Mouse (Mus musculus) forebrain, embryonic 13.5 days (tissue): ENCODE measurements around the gene Top2a. TPM values are rescaled to one million over a fixed set of nuclear protein-coding genes. Genes with fewer than 3 reads are reported as not detected.

Experiments used
- ATAC-seq: fragments of 200-750 bp; cut with Nextera tagmentation; 2 replicates; pipeline ENCODE4 v1.8.0; 2017
- H3K27ac ChIP-seq: fragments of 300-500 bp; sonication (generic); 2 replicates; pipeline ENCODE4 v1.5.1; 2015; ENCODE audit warnings: inconsistent platforms, mild to moderate bottlenecking, moderate library complexity
- H3K27me3 ChIP-seq: fragments of 300-500 bp; sonication (generic); 2 replicates; pipeline ENCODE4 v1.6.1; 2015; ENCODE audit warnings: mild to moderate bottlenecking, inconsistent platforms
- H3K36me3 ChIP-seq: fragments of 300-500 bp; sonication (generic); 2 replicates; pipeline ENCODE4 v1.6.1; 2015; ENCODE audit warnings: mild to moderate bottlenecking, inconsistent platforms; ENCODE audit not compliant: poor library complexity, severe bottlenecking
- H3K4me1 ChIP-seq: fragments of 300-500 bp; sonication (generic); 2 replicates; pipeline ENCODE4 v1.6.1; 2015; ENCODE audit warnings: inconsistent platforms
- H3K4me2 ChIP-seq: fragments of 300-500 bp; sonication (generic); 2 replicates; pipeline ENCODE4 v1.6.1; 2015; ENCODE audit warnings: inconsistent platforms, mild to moderate bottlenecking, moderate library complexity
- H3K4me3 ChIP-seq: fragments of 300-500 bp; sonication (generic); 2 replicates; pipeline ENCODE4 v1.5.1; 2015; ENCODE audit warnings: mild to moderate bottlenecking, inconsistent platforms
- H3K9ac ChIP-seq: fragments of 300-500 bp; sonication (generic); 2 replicates; pipeline ENCODE4 v1.6.1; 2015; ENCODE audit warnings: mild to moderate bottlenecking, inconsistent platforms
- H3K9me3 ChIP-seq: fragments of 300-500 bp; sonication (generic); replicated peaks from 2 replicates; pipeline ENCODE4 v1.6.1; 2016; ENCODE audit warnings: inconsistent platforms
- WGBS: fragments of 180-500 bp; shearing (Covaris S2); methylation state at CpG from one replicate; pipeline ENCODE4 v1.1.7; 2015; 5-methylcytosine and 5-hydroxymethylcytosine counted together
- polyA plus RNA-seq: library from polyadenylated mRNA; unstranded; fragments of >200 nt; fragmentation: Nextera tagmentation; extraction: Ambion mirVana; gene quantifications from 2 replicates; pipeline ENCODE4 v1.2.1, GENCODE M21; 2015

The Top2a gene
- polyA plus RNA-seq, 1 experiment from 2014 or later, result 284 TPM

DNA sequence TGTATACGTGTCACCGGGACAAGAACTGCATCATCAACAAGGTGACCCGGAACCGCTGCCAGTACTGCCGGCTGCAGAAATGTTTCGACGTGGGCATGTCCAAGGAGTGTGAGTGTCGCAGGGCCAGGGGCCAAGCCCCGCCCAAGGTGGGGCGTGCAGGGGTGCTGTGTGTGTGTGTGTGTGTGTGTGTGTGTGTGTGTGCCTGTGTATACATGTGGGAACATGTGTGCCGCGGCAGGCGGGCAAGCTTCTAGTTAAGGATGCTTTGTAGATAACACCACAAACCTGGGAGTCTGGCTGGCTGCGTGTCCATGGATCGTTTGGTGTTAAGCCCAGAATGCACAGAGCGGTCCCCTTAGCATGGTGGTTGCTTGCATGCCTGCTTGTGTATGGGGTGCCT is 55.9 kb downstream of the Top2a start:
- Histone ChIP-seq H3K27me3 (peaks cover under 1% of the 10 kb centered on the region), H3K4me1 (peaks cover 87% of the 10 kb centered on the region), H3K9ac (peak overlapping the region; percentile 47), H3K27ac (peak overlapping the region; percentile 96), H3K36me3 (peaks cover 15% of the 10 kb centered on the region), H3K4me3 (no peak overlapping the region), H3K9me3 (no peaks in the 10 kb centered on the region), H3K4me2 (peak overlapping the region; percentile 55; the same call in 1 of the 2 replicates)
- 71% methylated on average over 16 of the region's 16 CpGs for WGBS
- ATAC-seq, result no peak

DNA sequence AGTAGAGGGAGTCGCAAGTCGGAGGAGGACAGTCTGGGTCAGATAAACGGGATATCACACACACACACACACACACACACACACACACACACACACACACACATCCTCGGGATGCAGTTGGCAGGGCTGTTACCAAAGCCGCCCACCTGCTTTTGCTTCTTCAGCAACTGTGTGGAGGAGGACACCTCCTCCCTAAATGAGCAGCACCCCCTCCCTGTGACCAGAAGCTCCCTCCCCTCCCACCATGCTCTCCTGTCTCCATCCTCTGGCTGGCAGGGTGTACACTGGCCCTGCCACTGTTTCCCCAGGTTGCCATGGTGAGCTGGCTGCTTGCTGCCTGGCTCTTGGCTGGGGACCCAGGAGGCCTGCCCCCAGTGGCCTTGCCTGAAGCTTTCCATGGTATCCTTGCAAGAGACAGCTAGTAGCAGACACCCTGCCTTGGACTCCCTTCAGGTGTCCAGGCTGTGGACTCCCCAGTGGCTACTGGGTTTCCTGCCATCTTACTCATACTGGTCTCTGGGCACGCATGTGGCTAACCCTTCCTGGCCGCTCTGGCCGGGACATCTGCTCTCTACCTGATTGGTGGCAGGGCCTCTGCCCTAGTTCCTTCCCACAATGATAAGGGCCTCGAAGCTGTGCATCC is 57.4 kb downstream of the Top2a start:
- Histone ChIP-seq H3K9me3 (no peaks in the 10 kb centered on the region), H3K36me3 (peaks cover 6% of the 10 kb centered on the region; the same call in 1 of the 2 replicates), H3K4me1 (peaks cover 100% of the 10 kb centered on the region), H3K27me3 (peaks cover 15% of the 10 kb centered on the region), H3K27ac (peak overlapping the region; percentile 37; the same call in 1 of the 2 replicates), H3K4me2 (peak overlapping the region; percentile 93), H3K4me3 (no peak overlapping the region), H3K9ac (peak overlapping the region; percentile 43)
- WGBS, result 33% methylated on average over 9 of the region's 9 CpGs
- no peak for ATAC-seq

DNA sequence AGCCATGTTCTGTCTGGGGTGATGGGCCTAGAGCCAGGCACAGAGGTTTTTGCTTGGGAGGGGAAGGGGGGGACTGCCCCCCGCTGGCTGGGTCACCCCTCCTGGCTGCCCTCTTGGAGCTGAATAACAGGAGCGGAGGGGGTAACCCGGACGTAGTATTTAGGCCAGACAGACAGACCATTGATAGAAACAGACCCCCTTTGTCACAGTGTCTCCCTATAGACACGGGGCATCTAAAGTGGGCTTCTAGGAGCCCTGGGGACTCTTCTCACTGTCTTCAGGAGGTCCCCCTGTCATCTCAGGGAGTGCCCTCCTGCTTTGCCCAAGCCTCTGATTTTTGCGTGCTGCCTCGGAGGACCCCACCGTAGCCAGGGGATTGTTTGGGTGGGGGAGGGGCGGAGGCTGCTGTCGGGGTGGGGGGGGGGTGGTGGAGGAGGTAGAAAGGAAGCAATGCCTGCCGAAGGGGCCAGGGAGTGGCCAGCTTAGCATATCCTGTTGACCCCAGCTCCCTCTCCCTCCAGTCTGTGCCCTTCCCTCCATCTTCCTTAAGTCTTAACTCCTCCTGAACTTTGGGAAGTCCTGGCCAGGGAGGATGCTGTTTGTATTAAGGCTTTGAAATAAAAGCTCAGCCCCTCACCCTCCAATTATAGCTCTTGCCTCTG is 58.4 kb downstream of the Top2a start:
- no peak for ATAC-seq
- Histone ChIP-seq H3K4me3 (no peak overlapping the region), H3K27me3 (peaks cover 26% of the 10 kb centered on the region), H3K9me3 (no peaks in the 10 kb centered on the region), H3K36me3 (peaks cover 4% of the 10 kb centered on the region; the same call in 1 of the 2 replicates), H3K4me2 (peak overlapping the region; percentile 93), H3K27ac (peak overlapping the region; percentile 25; the same call in 1 of the 2 replicates), H3K9ac (peak overlapping the region; percentile 55), H3K4me1 (peaks cover 100% of the 10 kb centered on the region)
- 8% methylated on average over 11 of the region's 11 CpGs for WGBS

DNA sequence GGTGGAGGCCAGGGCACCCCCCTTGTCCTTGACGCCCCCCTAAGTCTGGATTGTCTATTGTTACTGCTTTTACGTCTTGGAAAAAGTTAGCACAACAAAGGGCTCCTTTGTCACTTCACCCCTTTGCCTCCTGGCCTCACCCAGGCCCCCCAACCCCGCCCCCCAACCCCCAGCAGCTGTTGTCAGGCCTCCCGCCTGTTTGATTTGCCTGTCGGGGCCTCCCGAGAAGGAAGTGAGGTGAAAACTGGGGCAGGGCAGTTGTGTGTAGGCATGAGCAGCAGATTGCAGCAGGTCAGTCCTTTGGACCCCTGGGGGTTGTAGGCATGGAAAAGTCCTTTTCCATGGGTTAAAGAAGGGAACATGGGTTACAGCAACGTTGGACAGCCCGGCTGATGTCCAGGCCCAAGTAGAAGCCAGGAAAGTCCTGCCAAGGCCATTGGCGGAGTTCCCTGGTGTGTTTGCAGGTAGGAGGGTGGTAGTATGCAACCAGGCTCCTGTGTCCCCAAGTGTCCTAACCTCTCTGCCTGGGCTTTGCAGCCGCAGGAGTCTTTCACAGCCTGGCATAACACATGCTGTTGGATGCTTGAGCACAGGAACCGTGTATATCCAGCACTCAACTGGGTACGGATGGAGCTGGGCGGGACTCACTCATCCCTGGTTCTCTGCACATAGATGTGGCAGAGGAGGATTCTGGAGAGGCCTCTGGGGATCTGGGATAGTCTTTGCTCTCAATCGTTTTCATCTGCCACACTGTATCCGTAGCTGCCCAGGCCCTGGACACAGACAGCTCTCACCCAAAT is 59.2 kb downstream of the Top2a start:
- H3K4me3 ChIP-seq, result 0 out of 2 replicates have a peak overlapping the region, but pooled peaks have one; percentile 66

DNA sequence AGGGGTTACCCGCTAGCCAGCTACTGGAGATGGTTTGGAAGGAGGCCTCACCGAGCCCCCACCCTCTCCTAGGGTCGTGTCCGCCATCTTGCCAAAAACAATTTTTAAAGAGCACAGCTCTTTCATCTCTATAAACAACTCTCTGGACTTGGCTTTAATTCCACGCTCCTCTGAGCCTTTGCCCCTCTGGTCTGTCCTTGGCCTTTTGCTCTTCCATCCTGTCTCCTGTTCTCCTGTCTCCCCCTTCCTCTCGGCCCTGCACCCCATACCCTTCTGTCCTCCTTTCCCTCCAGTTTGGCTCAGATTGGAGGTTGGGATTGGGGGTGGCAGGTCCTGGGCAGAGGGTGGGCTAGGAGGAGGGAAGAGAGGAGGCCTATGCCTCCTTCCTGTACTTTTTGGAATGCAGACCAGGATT is 59.8 kb downstream of the Top2a start:
- Histone ChIP-seq H3K27ac (peak overlapping the region; percentile 74), H3K4me1 (peaks cover 100% of the 10 kb centered on the region), H3K9me3 (no peaks in the 10 kb centered on the region), H3K4me2 (peak overlapping the region; percentile 93), H3K9ac (peak overlapping the region; percentile 48), H3K36me3 (no peaks in the 10 kb centered on the region), H3K4me3 (peak overlapping the region; percentile 66), H3K27me3 (peaks cover 27% of the 10 kb centered on the region)
- 22% methylated on average over 5 of the region's 6 CpGs for WGBS
- no peak for ATAC-seq

More for the DNA sequence above, 59.2 kb downstream of the Top2a start:
- 22% methylated on average over 15 of the region's 15 CpGs for WGBS
- ATAC-seq, result no peak
- Histone ChIP-seq H3K27me3 (peaks cover 27% of the 10 kb centered on the region), H3K27ac (peak overlapping the region; percentile 74), H3K9me3 (no peaks in the 10 kb centered on the region), H3K36me3 (no peaks in the 10 kb centered on the region), H3K4me2 (peak overlapping the region; percentile 93), H3K9ac (peak overlapping the region; percentile 55), H3K4me1 (peaks cover 100% of the 10 kb centered on the region)

DNA sequence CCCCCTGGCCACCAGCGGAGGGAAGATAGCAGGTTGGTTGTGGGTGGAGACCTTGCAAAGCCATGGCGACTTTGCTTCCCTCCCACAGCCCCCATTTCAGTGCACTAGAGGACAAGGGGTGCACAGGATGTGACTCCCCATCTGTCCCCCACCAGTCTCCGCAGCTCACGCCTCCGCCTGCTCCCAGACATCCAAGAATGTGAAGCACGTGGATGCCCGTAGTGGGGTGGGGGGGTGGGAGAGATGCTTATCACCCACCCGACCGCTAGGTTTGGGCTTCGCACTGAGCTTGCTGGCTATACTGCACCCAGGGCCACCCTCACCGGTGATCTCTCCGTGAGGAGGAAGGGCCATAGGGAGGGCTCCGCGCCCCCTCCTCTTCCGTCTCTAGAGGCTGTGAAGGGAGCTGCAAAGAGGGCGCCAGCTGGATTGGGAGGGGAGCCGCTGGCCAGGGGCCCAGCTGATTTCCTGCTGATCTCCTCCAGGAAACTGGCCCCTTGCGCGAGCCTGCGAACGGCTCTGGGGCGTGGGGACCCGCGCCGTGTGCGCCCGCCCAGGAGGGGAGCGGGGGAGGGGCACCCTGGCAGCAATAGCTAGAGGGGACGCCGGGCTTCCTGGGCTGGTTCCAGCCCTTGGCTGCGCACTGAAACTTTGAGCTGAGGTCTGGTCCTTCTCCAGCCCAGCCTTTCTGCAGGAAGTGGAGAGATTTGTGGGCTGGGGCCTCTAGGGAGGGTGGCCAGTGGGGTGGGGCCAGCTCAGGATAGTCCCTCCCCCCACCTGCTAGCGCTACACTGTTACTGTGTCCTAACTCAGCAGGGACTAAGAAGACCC is 60.6 kb downstream of the Top2a start:
- H3K27ac ChIP-seq, result peak overlapping the region; percentile 74
- 1% methylated on average over 32 of the region's 32 CpGs for WGBS
- ATAC-seq, result peak; percentile 56

DNA sequence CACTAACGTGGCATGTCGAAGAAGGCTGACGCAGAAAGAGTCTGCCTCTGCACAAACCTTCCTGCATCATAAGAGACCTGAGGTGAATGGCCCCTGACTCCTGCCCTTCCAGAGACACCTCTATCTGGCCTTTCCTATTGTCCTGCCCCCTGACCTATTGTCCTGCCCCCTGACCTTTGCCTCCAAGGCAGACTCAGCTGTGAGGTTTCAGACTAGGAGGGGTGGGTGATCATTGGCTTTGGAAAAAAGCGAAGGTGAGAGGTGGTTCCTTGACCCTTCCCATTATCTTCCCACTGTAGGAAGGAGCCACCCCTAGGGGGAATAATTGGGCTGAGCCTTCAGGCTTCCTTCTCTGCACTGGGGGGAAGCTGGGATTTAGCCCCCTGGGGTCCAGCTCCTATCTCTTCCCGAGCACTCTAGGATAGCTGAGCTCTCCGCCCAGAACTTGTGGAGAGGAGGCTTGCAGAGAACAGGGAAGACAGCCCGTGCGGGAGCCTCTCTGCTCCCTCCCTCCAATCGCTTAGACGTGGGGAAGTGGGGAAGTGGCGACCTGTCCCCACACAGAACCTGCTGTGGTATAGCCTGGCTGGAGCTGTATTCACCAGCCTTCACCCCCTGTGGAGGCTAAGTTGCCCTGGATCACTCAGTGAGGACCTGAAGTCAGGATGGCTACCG is 61.4 kb downstream of the Top2a start:
- no peaks in the 10 kb centered on the region for H3K9me3 ChIP-seq
- H3K27me3 ChIP-seq, result peaks cover 27% of the 10 kb centered on the region
- no peak overlapping the region for H3K27ac ChIP-seq
- H3K9ac ChIP-seq, result peak overlapping the region; percentile 65
- H3K4me1 ChIP-seq, result peaks cover 87% of the 10 kb centered on the region
- peak overlapping the region; percentile 93 for H3K4me2 ChIP-seq
- H3K4me3 ChIP-seq, result peak overlapping the region; percentile 66
- H3K36me3 ChIP-seq, result no peaks in the 10 kb centered on the region
- 11% methylated on average over 12 of the region's 12 CpGs for WGBS
- no peak for ATAC-seq

More for the DNA sequence above, 60.6 kb downstream of the Top2a start:
- peak overlapping the region; percentile 65 for H3K9ac ChIP-seq
- H3K4me3 ChIP-seq, result peak overlapping the region; percentile 66
- H3K27me3 ChIP-seq, result peaks cover 27% of the 10 kb centered on the region
- peak overlapping the region; percentile 93 for H3K4me2 ChIP-seq
- no peaks in the 10 kb centered on the region for H3K36me3 ChIP-seq
- H3K4me1 ChIP-seq, result peaks cover 95% of the 10 kb centered on the region
- H3K9me3 ChIP-seq, result no peaks in the 10 kb centered on the region

DNA sequence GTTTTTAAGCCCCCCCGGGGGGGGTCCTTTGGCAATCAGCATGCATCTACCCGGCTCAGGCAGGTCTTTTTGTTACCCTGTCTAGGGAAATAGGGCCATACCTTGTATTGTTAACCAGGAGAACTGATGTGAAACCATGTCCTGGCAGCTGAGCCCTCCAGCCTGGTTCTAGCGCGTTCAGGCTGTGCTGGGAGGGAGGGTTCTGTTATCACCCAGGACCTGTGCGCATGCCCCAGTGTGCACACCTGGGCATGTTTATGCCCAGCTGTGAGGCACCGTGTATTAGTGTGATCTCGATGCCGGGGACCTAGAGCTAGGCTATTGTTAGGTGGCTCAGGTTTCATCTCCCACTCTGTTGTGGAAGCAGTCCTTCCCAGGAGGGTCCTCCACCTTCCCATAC is 62.2 kb downstream of the Top2a start:
- Histone ChIP-seq H3K4me2 (peak overlapping the region; percentile 93), H3K9me3 (no peaks in the 10 kb centered on the region), H3K4me1 (peaks cover 79% of the 10 kb centered on the region), H3K27ac (0 out of 2 replicates have a peak overlapping the region, but pooled peaks have one; percentile 15), H3K4me3 (peak overlapping the region; percentile 66), H3K27me3 (peaks cover 27% of the 10 kb centered on the region), H3K36me3 (no peaks in the 10 kb centered on the region), H3K9ac (peak overlapping the region; percentile 76)
- WGBS, result 11% methylated on average over 8 of the region's 8 CpGs
- no peak for ATAC-seq

DNA sequence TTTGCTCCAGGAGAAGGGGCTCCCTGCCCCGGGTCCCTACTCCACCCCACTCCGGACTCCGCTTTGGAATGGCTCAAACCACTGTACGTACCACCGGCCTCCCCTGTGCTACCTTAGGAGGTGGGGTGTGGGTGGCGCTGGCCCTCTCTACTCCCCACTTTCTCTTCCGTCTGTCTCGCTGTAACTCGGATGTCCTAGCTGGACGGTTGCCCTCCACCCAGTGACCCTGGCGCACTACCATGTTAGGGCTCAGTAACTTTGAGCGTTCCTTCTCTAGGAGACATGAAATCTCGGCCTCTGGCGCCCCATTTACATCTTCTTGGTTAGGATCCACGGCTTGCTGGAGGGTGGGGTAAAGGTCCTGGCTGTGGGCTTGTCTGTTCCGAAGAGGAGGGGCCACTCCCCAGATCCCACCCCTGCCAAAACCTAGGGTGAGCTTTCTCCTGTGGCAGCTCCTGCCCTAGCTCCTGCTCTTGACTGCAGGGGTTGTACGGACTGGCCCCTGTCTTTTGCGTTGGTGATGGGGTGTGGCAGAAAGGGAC is 62.9 kb downstream of the Top2a start:
- H3K9me3 ChIP-seq, result no peaks in the 10 kb centered on the region
- WGBS, result 8% methylated on average over 18 of the region's 18 CpGs
- peaks cover 72% of the 10 kb centered on the region for H3K4me1 ChIP-seq
- peak overlapping the region; percentile 66 for H3K4me3 ChIP-seq
- H3K4me2 ChIP-seq, result peak overlapping the region; percentile 93
- ATAC-seq, result no peak
- peaks cover 27% of the 10 kb centered on the region for H3K27me3 ChIP-seq
- no peak overlapping the region for H3K27ac ChIP-seq
- H3K36me3 ChIP-seq, result no peaks in the 10 kb centered on the region
- peak overlapping the region; percentile 76 for H3K9ac ChIP-seq

DNA sequence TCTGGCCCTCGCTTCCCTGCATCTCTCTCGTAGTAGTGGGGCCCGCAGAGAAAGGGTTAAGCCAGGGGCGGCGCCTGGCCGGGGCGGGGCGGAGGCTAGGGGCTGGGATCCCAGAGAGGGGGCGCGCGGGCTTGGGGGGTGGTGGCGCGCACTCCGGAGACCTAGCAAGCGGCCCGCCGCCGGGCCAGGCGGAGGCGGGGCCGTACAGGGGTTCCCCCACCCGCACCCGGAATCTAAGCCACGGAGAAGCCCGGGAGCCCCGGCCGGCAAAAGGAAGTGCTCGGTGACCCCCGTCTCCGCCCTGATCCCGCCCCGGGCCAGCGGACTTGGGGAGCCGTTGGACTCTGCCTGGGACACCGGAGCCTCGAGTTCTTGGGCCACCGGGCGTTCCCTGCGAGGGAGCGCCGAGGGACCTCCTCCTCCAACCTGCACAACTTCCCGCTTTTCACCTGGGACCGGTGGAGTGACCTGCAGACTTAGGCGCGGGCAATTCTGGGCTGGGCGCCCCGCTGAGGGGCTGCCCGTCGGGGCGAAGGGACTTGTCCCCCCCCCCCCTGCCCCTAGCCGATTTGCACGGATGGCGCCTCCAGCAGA is 63.6 kb downstream of the Top2a start:
- under 1% methylated on average over 52 of the region's 53 CpGs for WGBS
- Histone ChIP-seq H3K27ac (peak overlapping the region; percentile 28; the same call in 1 of the 2 replicates), H3K36me3 (no peaks in the 10 kb centered on the region), H3K4me3 (peak overlapping the region; percentile 66), H3K4me1 (peaks cover 71% of the 10 kb centered on the region), H3K27me3 (peaks cover 27% of the 10 kb centered on the region), H3K4me2 (peak overlapping the region; percentile 93), H3K9me3 (no peaks in the 10 kb centered on the region), H3K9ac (peak overlapping the region; percentile 76)
- peak; percentile 39 for ATAC-seq
